Mouse (Mus musculus) lung, adult 2 months (tissue): ENCODE measurements around the gene Mta3.

ENCODE experiments used
- CTCF ChIP-seq: fragments of 200-500 bp; IDR thresholded peaks from 2 replicates; pipeline ENCODE4 v1.5.1; 2011; ENCODE audit warnings: mild to moderate bottlenecking, low read length, control low read depth; ENCODE audit not compliant: insufficient read depth
- POLR2A ChIP-seq: fragments of 200-500 bp; IDR thresholded peaks from 2 replicates; pipeline ENCODE4 v1.6.1; 2011; ENCODE audit warnings: low read depth, mild to moderate bottlenecking, control low read depth, low read length, borderline replicate concordance; ENCODE audit errors: extremely low read depth

GRCm38 (mm10) chr17:83658943-83659342 lies 47.0 kb upstream of the Mta3 start:
- TF ChIP-seq POLR2A (no peak), CTCF (no peak)
